Mouse (Mus musculus): ENCODE measurements around the gene Gm45623.

- TF ChIP-seq CTCF (IDR thresholded peaks at IDR 0.05; ENCODE audit: borderline replicate concordance, extremely low read depth, insufficient read depth, insufficient read length): no peak
- no peak for TF ChIP-seq POLR2A (IDR thresholded peaks at IDR 0.05; ENCODE audit: borderline replicate concordance, extremely low read depth, insufficient read depth, insufficient read length, poor library complexity, severe bottlenecking)
Observed at GRCm38 (mm10) chr13:56753192-56753951, at the start of gene Gm45623.

Data from brain, embryonic 14.5 days (tissue).